Mouse (Mus musculus): ENCODE measurements around the gene Smoc2. TPM values are rescaled to one million over a fixed set of nuclear protein-coding genes. Genes with fewer than 3 reads are reported as not detected.

Smoc2 gene
- polyA plus RNA-seq, 1 experiment from 2014 or later, result 8.2 TPM

- Histone ChIP-seq H3K4me3 (ENCODE audit: low read depth, low read length) (no peak overlapping the region), H3K9me3 (ENCODE audit: control insufficient read depth, low read length) (no peaks in the 10 kb centered on the region), H3K4me2 (ENCODE audit: low read depth, low read length, severe bottlenecking) (no peak overlapping the region), H3K36me3 (ENCODE audit: control insufficient read depth, insufficient read depth, low read length) (no peaks in the 10 kb centered on the region), H3K4me1 (replicated peaks; ENCODE audit: control insufficient read depth, insufficient read depth, low read length) (no peaks in the 10 kb centered on the region), H3K9ac (ENCODE audit: low read length) (no peak overlapping the region), H3K27ac (ENCODE audit: low read depth, low read length) (no peak overlapping the region), H3K27me3 (ENCODE audit: control insufficient read depth, insufficient read depth, low read length) (no peaks in the 10 kb centered on the region)
- no peak for ATAC-seq (replicated peaks; ENCODE audit: low FRiP score)
- WGBS, result 81% methylated on average over 4 of the region's 4 CpGs
- DNase-seq (ENCODE audit: low spot score), result no peak
These were observed 66.2 kb downstream of the Smoc2 start for GRCm38 (mm10) chr17:14345556-14345955.

- Histone ChIP-seq H3K4me2 (ENCODE audit: low read depth, low read length, severe bottlenecking) (no peak overlapping the region), H3K4me3 (ENCODE audit: low read depth, low read length) (no peak overlapping the region), H3K36me3 (ENCODE audit: control insufficient read depth, insufficient read depth, low read length) (no peaks in the 10 kb centered on the region), H3K27ac (ENCODE audit: low read depth, low read length) (no peak overlapping the region), H3K9me3 (ENCODE audit: control insufficient read depth, low read length) (no peaks in the 10 kb centered on the region), H3K9ac (ENCODE audit: low read length) (no peak overlapping the region), H3K27me3 (ENCODE audit: control insufficient read depth, insufficient read depth, low read length) (no peaks in the 10 kb centered on the region), H3K4me1 (replicated peaks; ENCODE audit: control insufficient read depth, insufficient read depth, low read length) (no peaks in the 10 kb centered on the region)
- no peak for ATAC-seq (replicated peaks; ENCODE audit: low FRiP score)
- no peak for DNase-seq (ENCODE audit: low spot score)
- WGBS, result 86% methylated on average over 3 of the region's 3 CpGs
These were observed 67.6 kb downstream of the Smoc2 start for GRCm38 (mm10) chr17:14346891-14347290.

- no peak overlapping the region for H3K27ac ChIP-seq (ENCODE audit: low read depth, low read length)
- no peaks in the 10 kb centered on the region for H3K9me3 ChIP-seq (ENCODE audit: control insufficient read depth, low read length)
- 91% methylated on average over 6 of the region's 6 CpGs for WGBS
- H3K36me3 ChIP-seq (ENCODE audit: control insufficient read depth, insufficient read depth, low read length), result no peaks in the 10 kb centered on the region
- DNase-seq (ENCODE audit: low spot score), result no peak
- H3K27me3 ChIP-seq (ENCODE audit: control insufficient read depth, insufficient read depth, low read length), result no peaks in the 10 kb centered on the region
- no peaks in the 10 kb centered on the region for H3K4me1 ChIP-seq (replicated peaks; ENCODE audit: control insufficient read depth, insufficient read depth, low read length)
- H3K4me2 ChIP-seq (ENCODE audit: low read depth, low read length, severe bottlenecking), result no peak overlapping the region
- no peak for ATAC-seq (replicated peaks; ENCODE audit: low FRiP score)
- no peak overlapping the region for H3K9ac ChIP-seq (ENCODE audit: low read length)
- H3K4me3 ChIP-seq (ENCODE audit: low read depth, low read length), result no peak overlapping the region
These were observed 69.9 kb downstream of the Smoc2 start for GRCm38 (mm10) chr17:14349086-14349814.

- Histone ChIP-seq H3K9ac (ENCODE audit: low read length) (no peak overlapping the region), H3K27ac (ENCODE audit: low read depth, low read length) (no peak overlapping the region), H3K4me2 (ENCODE audit: low read depth, low read length, severe bottlenecking) (no peak overlapping the region), H3K9me3 (ENCODE audit: control insufficient read depth, low read length) (no peaks in the 10 kb centered on the region), H3K36me3 (ENCODE audit: control insufficient read depth, insufficient read depth, low read length) (no peaks in the 10 kb centered on the region), H3K4me1 (replicated peaks; ENCODE audit: control insufficient read depth, insufficient read depth, low read length) (no peaks in the 10 kb centered on the region), H3K27me3 (ENCODE audit: control insufficient read depth, insufficient read depth, low read length) (no peaks in the 10 kb centered on the region), H3K4me3 (ENCODE audit: low read depth, low read length) (no peak overlapping the region)
- 85% methylated on average over 10 of the region's 10 CpGs for WGBS
- no peak for ATAC-seq (replicated peaks; ENCODE audit: low FRiP score)
- no peak for DNase-seq (ENCODE audit: low spot score)
These were observed 74.1 kb downstream of the Smoc2 start for GRCm38 (mm10) chr17:14353219-14354079.

DNA sequence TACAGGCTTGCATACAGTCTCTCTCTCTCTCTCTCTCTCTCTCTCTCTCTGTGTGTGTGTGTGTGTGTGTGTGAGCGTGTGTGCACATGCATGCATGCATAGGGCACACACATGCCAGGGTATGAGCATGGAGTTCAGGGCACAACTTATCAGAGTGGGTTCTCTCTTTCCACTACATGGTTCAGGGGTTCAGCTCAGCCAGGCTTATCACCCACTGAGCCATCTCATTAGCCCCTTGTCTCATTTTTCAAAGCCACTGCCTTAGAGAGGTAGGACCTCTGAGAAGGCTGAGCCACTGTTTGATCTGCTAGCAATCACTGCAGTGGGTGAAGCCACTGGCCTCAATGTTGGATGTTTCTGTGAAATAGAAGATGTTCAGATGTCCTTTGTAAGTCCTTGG, 82.2 kb downstream of the Smoc2 start:
- no peak overlapping the region for H3K9ac ChIP-seq (ENCODE audit: low read length)
- no peaks in the 10 kb centered on the region for H3K9me3 ChIP-seq (ENCODE audit: control insufficient read depth, low read length)
- no peak overlapping the region for H3K4me3 ChIP-seq (ENCODE audit: low read depth, low read length)
- no peak for DNase-seq (ENCODE audit: low spot score)
- no peaks in the 10 kb centered on the region for H3K4me1 ChIP-seq (replicated peaks; ENCODE audit: control insufficient read depth, insufficient read depth, low read length)
- ATAC-seq (replicated peaks; ENCODE audit: low FRiP score), result no peak
- H3K27ac ChIP-seq (ENCODE audit: low read depth, low read length), result no peak overlapping the region
- H3K36me3 ChIP-seq (ENCODE audit: control insufficient read depth, insufficient read depth, low read length), result no peaks in the 10 kb centered on the region
- H3K27me3 ChIP-seq (ENCODE audit: control insufficient read depth, insufficient read depth, low read length), result no peaks in the 10 kb centered on the region
- H3K4me2 ChIP-seq (ENCODE audit: low read depth, low read length, severe bottlenecking), result no peak overlapping the region
- 82% methylated on average over 1 of the region's 1 CpGs for WGBS

GRCm38 (mm10) chr17:14370476-14370875, 91.2 kb downstream of the Smoc2 start:
- Histone ChIP-seq H3K36me3 (ENCODE audit: control insufficient read depth, insufficient read depth, low read length) (no peaks in the 10 kb centered on the region), H3K4me2 (ENCODE audit: low read depth, low read length, severe bottlenecking) (no peak overlapping the region), H3K27ac (ENCODE audit: low read depth, low read length) (no peak overlapping the region), H3K9ac (ENCODE audit: low read length) (no peak overlapping the region), H3K9me3 (ENCODE audit: control insufficient read depth, low read length) (no peaks in the 10 kb centered on the region), H3K27me3 (ENCODE audit: control insufficient read depth, insufficient read depth, low read length) (no peaks in the 10 kb centered on the region), H3K4me1 (replicated peaks; ENCODE audit: control insufficient read depth, insufficient read depth, low read length) (no peaks in the 10 kb centered on the region), H3K4me3 (ENCODE audit: low read depth, low read length) (no peak overlapping the region)
- DNase-seq (ENCODE audit: low spot score) (no peak), ATAC-seq (replicated peaks; ENCODE audit: low FRiP score) (no peak)
- WGBS, result 95% methylated on average over 5 of the region's 5 CpGs

DNA sequence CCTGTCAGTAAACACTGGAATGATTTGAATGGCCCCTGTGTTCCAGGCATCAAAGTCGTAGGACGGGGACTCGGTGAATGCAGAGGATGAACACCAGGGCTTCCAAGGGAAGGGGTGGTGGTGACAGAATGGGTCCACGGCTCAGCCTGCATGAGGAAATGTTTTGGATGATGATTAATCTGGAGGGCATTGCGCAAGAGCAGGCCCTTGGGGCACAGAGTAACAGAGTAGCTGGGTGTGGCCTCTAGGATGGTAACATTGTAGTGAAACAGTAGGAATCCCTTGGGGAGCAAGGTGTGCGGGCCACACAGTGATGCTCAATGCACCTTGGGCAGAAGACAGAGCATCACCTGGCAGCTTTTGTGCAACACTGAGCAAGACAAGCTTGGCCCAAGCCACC, 92.3 kb downstream of the Smoc2 start:
- H3K27ac ChIP-seq (ENCODE audit: low read depth, low read length), result no peak overlapping the region
- ATAC-seq (replicated peaks; ENCODE audit: low FRiP score), result no peak
- no peak overlapping the region for H3K4me2 ChIP-seq (ENCODE audit: low read depth, low read length, severe bottlenecking)

DNA sequence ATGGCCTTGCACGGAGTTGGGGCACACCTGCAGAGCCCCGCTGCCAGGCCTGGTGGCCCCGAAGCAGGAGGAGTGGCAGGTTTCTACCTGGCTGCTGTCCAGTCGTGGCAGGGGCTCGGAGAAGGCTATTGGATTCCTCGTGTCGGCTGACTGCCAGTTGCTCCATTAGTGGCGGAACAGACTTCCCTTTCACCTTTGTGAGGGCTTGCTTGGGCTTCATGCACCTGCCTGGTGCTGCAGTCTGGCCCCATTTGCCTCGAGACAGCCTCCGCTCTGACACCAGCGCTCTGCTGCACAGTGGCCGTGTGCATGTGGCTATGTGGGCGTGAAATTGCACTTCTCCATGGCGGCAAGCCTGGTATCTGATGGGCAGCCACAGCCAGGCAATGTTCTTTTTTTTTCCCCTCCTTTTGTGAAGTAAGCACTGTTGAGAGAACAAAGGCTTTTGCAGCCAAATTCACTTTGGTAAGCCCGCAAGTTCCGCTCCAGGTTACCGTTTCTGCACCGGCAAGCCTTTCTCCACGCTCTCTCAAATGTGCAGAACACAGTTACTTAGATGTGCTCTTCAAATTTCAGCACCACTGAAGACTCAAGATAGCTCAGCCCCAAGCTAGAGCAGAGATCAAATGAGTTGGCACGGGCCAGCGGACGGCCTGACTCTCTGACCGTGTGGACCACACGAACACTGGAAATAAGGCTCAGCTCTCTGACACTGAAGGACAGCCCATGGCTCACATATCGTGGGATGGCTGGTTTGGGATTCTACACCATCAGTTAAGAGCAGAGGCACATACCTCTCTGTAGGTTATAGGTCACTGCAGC, 93.2 kb downstream of the Smoc2 start:
- ATAC-seq (replicated peaks; ENCODE audit: low FRiP score) (no peak), DNase-seq (ENCODE audit: low spot score) (no peak)
- Histone ChIP-seq H3K9me3 (ENCODE audit: control insufficient read depth, low read length) (no peaks in the 10 kb centered on the region), H3K36me3 (ENCODE audit: control insufficient read depth, insufficient read depth, low read length) (no peaks in the 10 kb centered on the region), H3K27me3 (ENCODE audit: control insufficient read depth, insufficient read depth, low read length) (no peaks in the 10 kb centered on the region), H3K9ac (ENCODE audit: low read length) (no peak overlapping the region), H3K27ac (ENCODE audit: low read depth, low read length) (no peak overlapping the region), H3K4me3 (ENCODE audit: low read depth, low read length) (no peak overlapping the region), H3K4me2 (ENCODE audit: low read depth, low read length, severe bottlenecking) (no peak overlapping the region), H3K4me1 (replicated peaks; ENCODE audit: control insufficient read depth, insufficient read depth, low read length) (no peaks in the 10 kb centered on the region)
- WGBS, result 78% methylated on average over 25 of the region's 25 CpGs

More for the DNA sequence above, 92.3 kb downstream of the Smoc2 start:
- Histone ChIP-seq H3K27me3 (ENCODE audit: control insufficient read depth, insufficient read depth, low read length) (no peaks in the 10 kb centered on the region), H3K4me3 (ENCODE audit: low read depth, low read length) (no peak overlapping the region), H3K36me3 (ENCODE audit: control insufficient read depth, insufficient read depth, low read length) (no peaks in the 10 kb centered on the region), H3K9me3 (ENCODE audit: control insufficient read depth, low read length) (no peaks in the 10 kb centered on the region), H3K9ac (ENCODE audit: low read length) (no peak overlapping the region), H3K4me1 (replicated peaks; ENCODE audit: control insufficient read depth, insufficient read depth, low read length) (no peaks in the 10 kb centered on the region)
- no peak for DNase-seq (ENCODE audit: low spot score)
- WGBS, result 84% methylated on average over 6 of the region's 6 CpGs
